Mouse (Mus musculus) ES-CJ7 (cell line): ENCODE data around the gene Narfl.

Experiments
- DNase-seq: peaks from one replicate; pipeline ENCODE4 v3.0.0; 2011; ENCODE audit warnings: low read depth, low spot score

The Narfl gene

GRCm38 (mm10) chr17:25761561-25761970 lies 12.0 kb upstream of the Narfl start:
- DNase-seq = no peak

GRCm38 (mm10) chr17:25762591-25762990 lies 11.0 kb upstream of the Narfl start:
- DNase-seq = peak; percentile 60

GRCm38 (mm10) chr17:25765886-25766285 lies 7.7 kb upstream of the Narfl start:
- no peak for DNase-seq

- DNase-seq = no peak
Observed at GRCm38 (mm10) chr17:25769331-25769730, 4.2 kb upstream of the Narfl start.

- no peak for DNase-seq
Observed at GRCm38 (mm10) chr17:25775318-25776062, 1.9 kb downstream of the Narfl start.

- DNase-seq = no peak
Observed at GRCm38 (mm10) chr17:25777948-25778347, 4.4 kb downstream of the Narfl start.

GRCm38 (mm10) chr17:25781339-25781738 lies 7.8 kb downstream of the Narfl start:
- no peak for DNase-seq

GRCm38 (mm10) chr17:25783086-25783485 lies 9.5 kb downstream of the Narfl start:
- DNase-seq = no peak

GRCm38 (mm10) chr17:25783861-25784574 lies 10.4 kb downstream of the Narfl start:
- no peak for DNase-seq

GRCm38 (mm10) chr17:25785281-25785745 lies 11.7 kb downstream of the Narfl start, which contains the start of gene Haghl:
Haghl (minus strand) TSS chr17:25785673.
- DNase-seq = peak; percentile 97

GRCm38 (mm10) chr17:25786280-25786679 lies 12.7 kb downstream of the Narfl start, which contains the start of gene Ccdc78:
Ccdc78 (plus strand) TSS chr17:25786580.
- no peak for DNase-seq

GRCm38 (mm10) chr17:25786781-25787504 lies 13.4 kb downstream of the Narfl start:
- DNase-seq = no peak

- DNase-seq = no peak
Observed at GRCm38 (mm10) chr17:25791320-25791842, 17.8 kb downstream of the Narfl start.

- DNase-seq = peak; percentile 75
Observed at GRCm38 (mm10) chr17:25791843-25792527, 18.4 kb downstream of the Narfl start.

GRCm38 (mm10) chr17:25792615-25793014 lies 19.0 kb downstream of the Narfl start, which contains the start of gene Fam173a:
Fam173a (minus strand) TSS chr17:25792901.
- no peak for DNase-seq

GRCm38 (mm10) chr17:25794197-25794596 lies 20.6 kb downstream of the Narfl start:
- DNase-seq = no peak

GRCm38 (mm10) chr17:25794998-25795397 lies 21.4 kb downstream of the Narfl start:
- no peak for DNase-seq

GRCm38 (mm10) chr17:25795609-25796092 lies 22.1 kb downstream of the Narfl start, which contains the start of gene AC134908.4:
AC134908.4 (minus strand) TSS chr17:25795659.
- DNase-seq = no peak

- DNase-seq = no peak
Observed at GRCm38 (mm10) chr17:25796211-25796771, 22.7 kb downstream of the Narfl start.

- DNase-seq = peak; percentile 84
Observed at GRCm38 (mm10) chr17:25796951-25797369, 23.4 kb downstream of the Narfl start, which contains the start of gene Metrn. Metrn (minus strand) TSS chr17:25797136.
